11 mouse cellular contexts compared by ENCODE assay signal in genomic region chr11:95150269-95151049, GRCm38 (mm10). TPM values are rescaled to one million over a fixed set of nuclear protein-coding genes. Genes with fewer than 3 reads are reported as not detected.
DNase-seq lines count a peak whose midpoint lies in the region; ATAC-seq lines count a peak whose summit lies in the region.
"Had no signal": no experiment of that assay in that cellular context is flagged by ENCODE, and none has a peak within 500 bp of the region (broad histone marks: within the 10 kb centered on the region; RNA-seq: fewer than 3 reads in every experiment).

No protein-coding gene starts in this region.

- H3K4me3 ChIP-seq in heart, embryonic 11.5 days (ENCODE audit: low read depth, low read length), result peak overlapping the region; percentile 5; the same call in 1 of the 2 replicates
- H3K4me3 ChIP-seq in midbrain, embryonic 11.5 days (ENCODE audit: low read depth, low read length), result no peak overlapping the region
- no peak overlapping the region for H3K4me3 ChIP-seq in midbrain, embryonic 15.5 days
- H3K4me3 ChIP-seq in embryonic facial prominence, embryonic 14.5 days (ENCODE audit: low read depth, low read length), result peak overlapping the region; percentile 14
- H3K4me3 ChIP-seq in midbrain, embryonic 16.5 days (ENCODE audit: low read depth, low read length), result no peak overlapping the region

- no peak for ATAC-seq in heart, embryonic 11.5 days (replicated peaks; ENCODE audit: insufficient number of reproducible peaks, low FRiP score, low TSS enrichment)
- ATAC-seq in midbrain, embryonic 11.5 days (ENCODE audit: low FRiP score), result no peak
- ATAC-seq in midbrain, embryonic 15.5 days (replicated peaks), result no peak
- ATAC-seq in embryonic facial prominence, embryonic 14.5 days (ENCODE audit: low read depth), result no peak
- no peak for ATAC-seq in midbrain, embryonic 16.5 days

- H3K9me3 ChIP-seq in heart, embryonic 11.5 days (replicated peaks; ENCODE audit: control insufficient read depth, low read length), result peaks cover 3% of the 10 kb centered on the region; the same call in 1 of the 2 replicates
- H3K9me3 ChIP-seq in midbrain, embryonic 11.5 days (ENCODE audit: control insufficient read depth, low read length), result no peaks in the 10 kb centered on the region
- H3K9me3 ChIP-seq in midbrain, embryonic 15.5 days, result no peaks in the 10 kb centered on the region
- no peaks in the 10 kb centered on the region for H3K9me3 ChIP-seq in embryonic facial prominence, embryonic 14.5 days (ENCODE audit: control insufficient read depth, low read length)
- H3K9me3 ChIP-seq in midbrain, embryonic 16.5 days (replicated peaks; ENCODE audit: control insufficient read depth, low read length, poor library complexity, severe bottlenecking), result no peaks in the 10 kb centered on the region

- peaks cover 8% of the 10 kb centered on the region for H3K4me1 ChIP-seq in heart, embryonic 11.5 days (ENCODE audit: control insufficient read depth, insufficient read depth, low read length)
- H3K4me1 ChIP-seq in midbrain, embryonic 11.5 days (ENCODE audit: control insufficient read depth, insufficient read depth, low read length), result peaks cover 7% of the 10 kb centered on the region
- H3K4me1 ChIP-seq in midbrain, embryonic 15.5 days, result peaks cover 12% of the 10 kb centered on the region
- peaks cover 6% of the 10 kb centered on the region for H3K4me1 ChIP-seq in embryonic facial prominence, embryonic 14.5 days (ENCODE audit: control insufficient read depth, insufficient read depth, low read length)
- peaks cover 7% of the 10 kb centered on the region for H3K4me1 ChIP-seq in midbrain, embryonic 16.5 days (ENCODE audit: control insufficient read depth, insufficient read depth, low read length)

- peaks cover 84% of the 10 kb centered on the region for H3K27me3 ChIP-seq in heart, embryonic 11.5 days (ENCODE audit: control insufficient read depth, insufficient read depth, low read length)
- peaks cover 75% of the 10 kb centered on the region for H3K27me3 ChIP-seq in midbrain, embryonic 11.5 days (ENCODE audit: control insufficient read depth, insufficient read depth, low read length)
- H3K27me3 ChIP-seq in midbrain, embryonic 15.5 days (replicated peaks), result peaks cover 74% of the 10 kb centered on the region
- H3K27me3 ChIP-seq in embryonic facial prominence, embryonic 14.5 days (replicated peaks; ENCODE audit: control insufficient read depth, insufficient read depth, low read length), result peaks cover 74% of the 10 kb centered on the region
- H3K27me3 ChIP-seq in midbrain, embryonic 16.5 days (ENCODE audit: control insufficient read depth, insufficient read depth, low read depth, low read length), result peaks cover 60% of the 10 kb centered on the region

- no peak overlapping the region for H3K27ac ChIP-seq in heart, embryonic 11.5 days (ENCODE audit: low read depth, low read length)
- no peak overlapping the region for H3K27ac ChIP-seq in midbrain, embryonic 11.5 days (ENCODE audit: low read depth, low read length)
- H3K27ac ChIP-seq in midbrain, embryonic 15.5 days, result no peak overlapping the region
- no peak overlapping the region for H3K27ac ChIP-seq in embryonic facial prominence, embryonic 14.5 days (replicated peaks; ENCODE audit: low read depth, low read length)
- H3K27ac ChIP-seq in midbrain, embryonic 16.5 days (ENCODE audit: low read length), result no peak overlapping the region

- 1% methylated on average over 33 of the region's 33 CpGs for WGBS in heart, embryonic 11.5 days (ENCODE audit: insufficient replicate concordance)
- 1% methylated on average over 33 of the region's 33 CpGs for WGBS in midbrain, embryonic 11.5 days
- 2% methylated on average over 33 of the region's 33 CpGs for WGBS in midbrain, embryonic 15.5 days
- WGBS in embryonic facial prominence, embryonic 14.5 days, result 4% methylated on average over 33 of the region's 33 CpGs
- WGBS in midbrain, embryonic 16.5 days, result 2% methylated on average over 33 of the region's 33 CpGs

- no peak overlapping the region for H3K9ac ChIP-seq in heart, embryonic 11.5 days (ENCODE audit: low read depth, low read length)
- H3K9ac ChIP-seq in midbrain, embryonic 11.5 days (ENCODE audit: low read length), result no peak overlapping the region
- H3K9ac ChIP-seq in midbrain, embryonic 15.5 days, result no peak overlapping the region
- H3K9ac ChIP-seq in embryonic facial prominence, embryonic 14.5 days (ENCODE audit: low read depth, low read length), result no peak overlapping the region
- H3K9ac ChIP-seq in midbrain, embryonic 16.5 days (ENCODE audit: low read depth, low read length), result no peak overlapping the region

- no peak overlapping the region; the same call in none of the 2 replicates for H3K4me2 ChIP-seq in heart, embryonic 11.5 days
- no peak overlapping the region for H3K4me2 ChIP-seq in midbrain, embryonic 11.5 days
- H3K4me2 ChIP-seq in midbrain, embryonic 15.5 days, result no peak overlapping the region
- peak overlapping the region; percentile 41 for H3K4me2 ChIP-seq in embryonic facial prominence, embryonic 14.5 days (ENCODE audit: low read depth, low read length)
- 0 out of 2 replicates have a peak overlapping the region, but pooled peaks have one; percentile 9 for H3K4me2 ChIP-seq in midbrain, embryonic 16.5 days (ENCODE audit: low read length)

- intact Hi-C loops in heart, postnatal 25 days (cut with DNase I), result no loop called here

- no peak for DNase-seq in heart, postnatal 25 days (ENCODE audit: low spot score)
- DNase-seq in midbrain, embryonic 11.5 days (ENCODE audit: low spot score, missing footprints), result peak; percentile 95
- DNase-seq in embryonic facial prominence, embryonic 14.5 days (ENCODE audit: low spot score), result no peak
- DNase-seq in T-cell, adult 2 months (ENCODE audit: low spot score), result no peak
- no peak for DNase-seq in urinary bladder, postnatal 36 days (ENCODE audit: low spot score in 2 of 2)

- H3K36me3 ChIP-seq in heart, embryonic 11.5 days (ENCODE audit: control insufficient read depth, insufficient read depth, low read length), result no peaks in the 10 kb centered on the region
- no peaks in the 10 kb centered on the region for H3K36me3 ChIP-seq in midbrain, embryonic 11.5 days (ENCODE audit: control insufficient read depth, insufficient read depth, low read length)
- H3K36me3 ChIP-seq in midbrain, embryonic 15.5 days (replicated peaks), result no peaks in the 10 kb centered on the region
- no peaks in the 10 kb centered on the region for H3K36me3 ChIP-seq in embryonic facial prominence, embryonic 14.5 days (ENCODE audit: control insufficient read depth, insufficient read depth, low read length)
- no peaks in the 10 kb centered on the region for H3K36me3 ChIP-seq in midbrain, embryonic 16.5 days (ENCODE audit: control insufficient read depth, insufficient read depth, low read length)

RNA-seq across cellular contexts. Expression of gene Dlx4, which starts 4.4 kb away (rescaled TPM):
- polyA plus RNA-seq in heart, embryonic 11.5 days (2014; fragmentation: Nextera tagmentation; extraction: Ambion mirVana), result not detected in 2 replicates
- under 1 TPM in 1 of 2 experiments, not detected in 1; 0.11 TPM for total RNA-seq in heart, postnatal 25 days (2021)
- not detected in 2 replicates for polyA plus RNA-seq in midbrain, embryonic 11.5 days (2014; fragmentation: Nextera tagmentation; extraction: Ambion mirVana)
- not detected in 2 replicates for polyA plus RNA-seq in midbrain, embryonic 15.5 days (2015; fragmentation: Nextera tagmentation; extraction: Ambion mirVana)
- polyA plus RNA-seq in embryonic facial prominence, embryonic 14.5 days (2014; fragmentation: Nextera tagmentation; extraction: Ambion mirVana), result 3.1 and 3.2 TPM in 2 replicates
- 0.36 TPM in 1 of 2 replicates, not detected in the other for polyA plus RNA-seq in midbrain, embryonic 16.5 days (2015; fragmentation: Nextera tagmentation; extraction: Ambion mirVana)
- total RNA-seq: common myeloid progenitor, adult 5-6 weeks; megakaryocyte-erythroid progenitor cell, adult 5-6 weeks had no signal
- polyA plus RNA-seq: kidney, embryonic 14.5 days had no signal

RNA-seq across cellular contexts. Expression of gene Dlx3, which starts 30.5 kb away (rescaled TPM):
- 0.30 and 0.40 TPM in 2 replicates for polyA plus RNA-seq in heart, embryonic 11.5 days (2014; fragmentation: Nextera tagmentation; extraction: Ambion mirVana)
- not detected for total RNA-seq in heart, postnatal 25 days (2021)
- polyA plus RNA-seq in midbrain, embryonic 11.5 days (2014; fragmentation: Nextera tagmentation; extraction: Ambion mirVana), result 0.59 and 0.65 TPM in 2 replicates
- polyA plus RNA-seq in midbrain, embryonic 15.5 days (2015; fragmentation: Nextera tagmentation; extraction: Ambion mirVana), result 0.17 and 0.20 TPM in 2 replicates
- polyA plus RNA-seq in embryonic facial prominence, embryonic 14.5 days (2014; fragmentation: Nextera tagmentation; extraction: Ambion mirVana), result 16.1 and 20.2 TPM in 2 replicates
- polyA plus RNA-seq in midbrain, embryonic 16.5 days (2015; fragmentation: Nextera tagmentation; extraction: Ambion mirVana), result 0.22 and 0.38 TPM in 2 replicates
- total RNA-seq: common myeloid progenitor, adult 5-6 weeks; megakaryocyte-erythroid progenitor cell, adult 5-6 weeks had no signal

Comparison
In these comparisons a context has a peak if more than half of its experiments do, and no peak if none do; other contexts are left out.
1. H3K4me2 ChIP-seq: peak in embryonic facial prominence, embryonic 14.5 days (single experiment) and midbrain, embryonic 16.5 days (single experiment); none in heart, embryonic 11.5 days (single experiment), midbrain, embryonic 11.5 days (single experiment) and midbrain, embryonic 15.5 days (single experiment).
2. H3K4me3 ChIP-seq: peak in heart, embryonic 11.5 days (single experiment) and embryonic facial prominence, embryonic 14.5 days (single experiment); none in midbrain, embryonic 11.5 days (single experiment), midbrain, embryonic 15.5 days (single experiment) and midbrain, embryonic 16.5 days (single experiment).
3. RNA of gene Dlx3, which starts 30.5 kb away (polyA plus RNA-seq): 16.1 to 20.2 TPM in embryonic facial prominence, embryonic 14.5 days; 0.59 to 0.65 TPM in midbrain, embryonic 11.5 days, 0.30 to 0.40 TPM in heart, embryonic 11.5 days, 0.22 to 0.38 TPM in midbrain, embryonic 16.5 days and 0.17 to 0.20 TPM in midbrain, embryonic 15.5 days; every median in the first group is over 10 times any median in the second.